Mouse (Mus musculus) small intestine, adult 2 months (tissue): ENCODE data around the gene D10Jhu81e. TPM values are rescaled to one million over a fixed set of nuclear protein-coding genes. Genes with fewer than 3 reads are reported as not detected.
A peak's percentile ranks its signal among the peaks of the same experiment; 100 is the strongest.

Source experiments
- H3K27ac ChIP-seq: fragments of 200-500 bp; 2 replicates; pipeline ENCODE4 v1.5.1; 2012; ENCODE audit warnings: low read depth, low read length, control low read depth, inconsistent platforms; ENCODE audit not compliant: insufficient read depth
- H3K27me3 ChIP-seq: fragments of 200-500 bp; 2 replicates; pipeline ENCODE4 v1.6.1; 2012; ENCODE audit warnings: mild to moderate bottlenecking, moderate library complexity, low read length, inconsistent platforms; ENCODE audit not compliant: control insufficient read depth, insufficient read depth
- H3K36me3 ChIP-seq: fragments of 200-500 bp; 2 replicates; pipeline ENCODE4 v1.6.1; 2012; ENCODE audit warnings: mild to moderate bottlenecking, low read length, control low read depth, inconsistent platforms; ENCODE audit not compliant: control insufficient read depth, insufficient read depth
- H3K4me1 ChIP-seq: fragments of 200-500 bp; 2 replicates; pipeline ENCODE4 v1.6.1; 2012; ENCODE audit warnings: low read length, inconsistent platforms, mixed read lengths; ENCODE audit not compliant: control insufficient read depth, insufficient read depth, insufficient read length
- H3K4me3 ChIP-seq: fragments of 200-500 bp; 2 replicates; pipeline ENCODE4 v1.5.1; 2012; ENCODE audit warnings: low read depth, mild to moderate bottlenecking, control low read depth, inconsistent platforms, low read length, moderate library complexity
- CTCF ChIP-seq: fragments of 200-500 bp; IDR thresholded peaks from 2 replicates; pipeline ENCODE4 v1.5.1; 2012; ENCODE audit warnings: low read depth, mild to moderate bottlenecking, control low read depth, inconsistent platforms, low read length, moderate library complexity, mixed read lengths; ENCODE audit not compliant: insufficient replicate concordance, insufficient read length; ENCODE audit errors: extremely low read depth
- POLR2A ChIP-seq: fragments of 200-500 bp; IDR thresholded peaks from 2 replicates; pipeline ENCODE4 v1.6.1; 2012; ENCODE audit warnings: low read depth, mild to moderate bottlenecking, control low read depth, inconsistent platforms, low read length, moderate library complexity
- WGBS: fragments of 180-500 bp; shearing (Covaris S2); methylation state at CpG from one replicate; pipeline ENCODE4 v1.1.7; 2018; 5-methylcytosine and 5-hydroxymethylcytosine counted together
- polyA plus RNA-seq: library from polyadenylated mRNA; depleted of rRNA; stranded (reverse); fragments of >200 nt; gene quantifications from 2 replicates; pipeline ENCODE4 v1.2.3, GENCODE M21; 2012

The D10Jhu81e gene
- polyA plus RNA-seq, 1 experiment, result 63.8 TPM

GRCm38 (mm10) chr10:78185381-78185725 is 15.8 kb upstream of the D10Jhu81e start:
- Histone ChIP-seq H3K27ac (peak overlapping the region; percentile 36; the same call in 1 of the 2 replicates), H3K4me3 (peak overlapping the region; percentile 76), H3K4me1 (peaks cover 5% of the 10 kb centered on the region; the same call in 1 of the 2 replicates), H3K27me3 (no peaks in the 10 kb centered on the region), H3K36me3 (peaks cover 46% of the 10 kb centered on the region)
- WGBS, result 9% methylated on average over 9 of the region's 9 CpGs
- TF ChIP-seq POLR2A, result no peak
- TF ChIP-seq CTCF, result peak; percentile 4; the same call in 1 of the 2 replicates

- TF ChIP-seq POLR2A, result peak; percentile 52
- TF ChIP-seq CTCF, result peak; percentile 5; the same call in 1 of the 2 replicates
- peak within 1 kb of the TSS; percentile 76 for H3K4me3 ChIP-seq
- no peaks in the 10 kb centered on the region for H3K27me3 ChIP-seq
- H3K27ac ChIP-seq, result peak within 1 kb of the TSS; percentile 36; the same call in 1 of the 2 replicates
- H3K36me3 ChIP-seq, result peaks cover 46% of the 10 kb centered on the region
- under 1% methylated on average over 47 of the region's 47 CpGs for WGBS
- peaks cover 5% of the 10 kb centered on the region; the same call in 1 of the 2 replicates for H3K4me1 ChIP-seq
Measured at GRCm38 (mm10) chr10:78184531-78185380, 15.2 kb upstream of the D10Jhu81e start, which contains the start of gene Pwp2. Pwp2 (minus strand) TSS chr10:78185149.

GRCm38 (mm10) chr10:78183577-78183976 is 14.0 kb upstream of the D10Jhu81e start:
- Histone ChIP-seq H3K4me3 (no peak overlapping the region), H3K4me1 (peaks cover 5% of the 10 kb centered on the region; the same call in 1 of the 2 replicates), H3K27me3 (no peaks in the 10 kb centered on the region), H3K27ac (no peak overlapping the region), H3K36me3 (peaks cover 45% of the 10 kb centered on the region)
- TF ChIP-seq POLR2A (no peak), CTCF (no peak)
- 63% methylated on average over 3 of the region's 3 CpGs for WGBS

GRCm38 (mm10) chr10:78182321-78182720 is 12.7 kb upstream of the D10Jhu81e start:
- no peak overlapping the region for H3K4me3 ChIP-seq
- WGBS, result 84% methylated on average over 17 of the region's 17 CpGs
- no peak overlapping the region for H3K27ac ChIP-seq
- TF ChIP-seq POLR2A (no peak), CTCF (no peak)
- H3K36me3 ChIP-seq, result peaks cover 44% of the 10 kb centered on the region
- H3K4me1 ChIP-seq, result peaks cover 5% of the 10 kb centered on the region; the same call in 1 of the 2 replicates
- H3K27me3 ChIP-seq, result no peaks in the 10 kb centered on the region

- TF ChIP-seq CTCF (no peak), POLR2A (no peak)
- H3K4me3 ChIP-seq, result no peak overlapping the region
- no peak overlapping the region for H3K27ac ChIP-seq
- no peaks in the 10 kb centered on the region for H3K27me3 ChIP-seq
- peaks cover 58% of the 10 kb centered on the region for H3K36me3 ChIP-seq
- no peaks in the 10 kb centered on the region; the same call in 1 of the 2 replicates for H3K4me1 ChIP-seq
- WGBS, result 89% methylated on average over 5 of the region's 5 CpGs
Measured at GRCm38 (mm10) chr10:78174474-78174873, 4.9 kb upstream of the D10Jhu81e start.

GRCm38 (mm10) chr10:78171581-78171980 is 2.0 kb upstream of the D10Jhu81e start:
- WGBS, result 93% methylated on average over 9 of the region's 9 CpGs
- Histone ChIP-seq H3K27me3 (no peaks in the 10 kb centered on the region), H3K36me3 (peaks cover 44% of the 10 kb centered on the region), H3K4me1 (peaks cover 6% of the 10 kb centered on the region; the same call in 1 of the 2 replicates), H3K4me3 (no peak overlapping the region), H3K27ac (no peak overlapping the region)
- TF ChIP-seq CTCF (no peak), POLR2A (no peak)

- Histone ChIP-seq H3K36me3 (peaks cover 41% of the 10 kb centered on the region), H3K4me3 (no peak overlapping the region), H3K27me3 (no peaks in the 10 kb centered on the region), H3K27ac (no peak overlapping the region), H3K4me1 (peaks cover 6% of the 10 kb centered on the region; the same call in 1 of the 2 replicates)
- WGBS, result 88% methylated on average over 7 of the region's 7 CpGs
- TF ChIP-seq CTCF (no peak), POLR2A (no peak)
Measured at GRCm38 (mm10) chr10:78171057-78171456, 1.5 kb upstream of the D10Jhu81e start.
